ENCODE assay signal across 10 mouse cellular contexts in genomic region chr6:53369928-53370327, GRCm38 (mm10).
DNase-seq lines count a peak whose midpoint lies in the region; ATAC-seq and TF ChIP-seq lines count a peak whose summit lies in the region.
"Had no signal": no experiment of that assay in that cellular context is flagged by ENCODE, and none has a peak within 500 bp of the region (broad histone marks: within the 10 kb centered on the region; RNA-seq: fewer than 3 reads in every experiment).

No protein-coding gene starts in this region.

- WGBS in lung, adult 2 months = 59% methylated on average over 5 of the region's 5 CpGs

- no peak for TF ChIP-seq POLR2A in lung, adult 2 months (IDR thresholded peaks at IDR 0.05; ENCODE audit: borderline replicate concordance, extremely low read depth, low read depth, low read length)

- H3K4me1 ChIP-seq in lung, adult 2 months (ENCODE audit: control insufficient read depth, insufficient read depth, low read length) = no peaks in the 10 kb centered on the region
- H3K4me1 ChIP-seq: heart, embryonic 15.5 days had no signal

- intact Hi-C loops in heart, postnatal 25 days (cut with DNase I) = no loop called here

- DNase-seq in heart, adult 8-10 months (ENCODE audit: low spot score) = peak; percentile 44
- no peak for DNase-seq in heart, postnatal 25 days (ENCODE audit: low spot score)
- peak; percentile 9 for DNase-seq in lung, adult 2 months
- DNase-seq in spleen, adult 18-20 months = peak; percentile 10 to 12
- no peak for DNase-seq in layer of hippocampus, postnatal 25 days (ENCODE audit: extremely low spot score in 1 of 2, low spot score in 1 of 2)
- DNase-seq in layer of hippocampus, postnatal 10 days (ENCODE audit: low spot score in 2 of 2) = no peak
- DNase-seq in MN1 (ENCODE audit: low spot score) = no peak
- DNase-seq: kidney, postnatal 14 days had no signal

- peak; percentile 80 for ATAC-seq in activated CD4-positive, CD25-positive, alpha-beta regulatory T cell, adult 4 months

- no peak overlapping the region for H3K4me3 ChIP-seq in lung, adult 2 months (replicated peaks; ENCODE audit: extremely low read depth, low read depth, low read length)
- H3K4me3 ChIP-seq: heart, embryonic 15.5 days had no signal

- TF ChIP-seq CTCF in lung, adult 2 months (IDR thresholded peaks at IDR 0.05; ENCODE audit: insufficient read depth, low read length) = no peak

Comparison
In these comparisons a context has a peak if more than half of its experiments do, and no peak if none do; other contexts are left out.
1. DNase-seq: peak in heart, adult 8-10 months (single experiment), lung, adult 2 months (single experiment) and spleen, adult 18-20 months (2 of 2); none in heart, postnatal 25 days (single experiment), layer of hippocampus, postnatal 25 days (0 of 2), layer of hippocampus, postnatal 10 days (0 of 2) and MN1 (single experiment).